Mouse (Mus musculus) liver, adult 2 months (tissue): ENCODE data around the gene Hdac11.

Experiments
- CTCF ChIP-seq: fragments of 200-500 bp; IDR thresholded peaks from 2 replicates; pipeline ENCODE4 v1.5.1; 2011; ENCODE audit warnings: low read depth, low read length, control low read depth
- POLR2A ChIP-seq: fragments of 200-500 bp; IDR thresholded peaks from 2 replicates; pipeline ENCODE4 v1.6.1; 2011; ENCODE audit warnings: low read length, control low read depth; ENCODE audit not compliant: insufficient read depth; ENCODE audit errors: extremely low read depth

- no peak for TF ChIP-seq POLR2A
- no peak for TF ChIP-seq CTCF
Measured at GRCm38 (mm10) chr6:91146443-91147151, 9.9 kb upstream of the Hdac11 start.
